Mouse (Mus musculus): ENCODE measurements at regions not wholly inside any gene's neighbourhood (a gene's known extent, or its start where the extent isn't known, plus 50 kb on each side); places are given as distances from the start of the nearest gene placed in this dataset.

DNA sequence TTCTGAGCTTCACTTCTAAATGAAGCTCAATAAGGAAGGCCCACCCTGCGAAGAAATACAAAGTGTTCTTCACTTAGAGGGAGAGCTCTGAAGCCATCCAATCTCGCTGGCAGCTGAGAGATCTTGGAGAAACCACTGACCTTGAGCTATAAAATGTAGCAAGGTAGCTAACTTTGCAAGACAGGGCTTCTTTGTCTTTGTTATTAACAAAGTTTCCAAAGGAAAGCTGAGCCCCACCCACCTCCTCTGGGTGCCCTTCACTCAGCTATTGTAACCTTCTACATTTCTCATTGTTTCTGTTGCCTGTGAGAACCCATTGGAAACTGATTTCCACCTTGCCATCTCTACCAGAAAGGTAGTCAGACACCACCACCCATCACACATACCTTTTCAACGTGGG lies 57.2 kb upstream of the Usp9x start:
- DNase-seq = no peak

- DNase-seq = no peak
Observed at GRCm38 (mm10) chrX:13013086-13013485, 58.2 kb upstream of the Usp9x start.

- DNase-seq = no peak
Observed at GRCm38 (mm10) chrX:12990777-12991176, 80.5 kb upstream of the Usp9x start.

GRCm38 (mm10) chrX:12977676-12978075 lies 93.6 kb upstream of the Usp9x start:
- DNase-seq = no peak

DNA sequence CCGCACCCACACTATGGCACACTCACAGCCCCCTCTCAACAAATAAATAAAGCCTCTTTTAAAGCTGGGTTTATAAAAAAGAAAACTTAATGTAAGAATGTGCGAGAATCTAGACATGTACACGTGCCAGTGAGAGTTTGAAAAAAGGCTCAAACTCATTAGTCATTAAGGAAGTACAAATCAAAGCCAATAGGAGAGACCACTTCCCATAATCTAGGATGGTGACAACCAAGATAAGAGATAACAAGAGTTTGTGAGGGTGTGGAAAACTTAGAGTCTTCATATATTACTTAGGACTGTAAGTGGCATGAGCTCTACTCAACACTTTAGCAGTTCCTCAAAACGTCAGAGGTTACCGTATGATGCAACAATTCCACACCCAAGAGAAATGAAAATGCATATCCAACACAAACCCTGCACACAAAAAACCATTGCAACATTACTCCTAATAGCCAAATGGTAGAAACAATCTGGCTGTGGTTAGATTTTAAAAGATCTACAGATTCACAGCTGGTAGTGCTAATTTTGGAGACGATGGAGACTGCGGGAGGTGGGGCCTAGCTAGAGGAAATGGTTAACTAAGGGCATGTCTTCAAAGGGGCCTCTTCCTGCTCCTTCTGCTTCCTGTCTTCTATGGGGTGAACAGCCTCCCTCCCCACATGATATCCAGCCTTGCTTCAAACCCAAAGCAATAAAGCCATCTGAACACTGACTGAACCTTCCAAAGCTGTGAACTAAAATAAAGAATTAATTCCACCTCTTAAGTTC lies 102.1 kb upstream of the Usp9x start:
- DNase-seq = no peak

DNA sequence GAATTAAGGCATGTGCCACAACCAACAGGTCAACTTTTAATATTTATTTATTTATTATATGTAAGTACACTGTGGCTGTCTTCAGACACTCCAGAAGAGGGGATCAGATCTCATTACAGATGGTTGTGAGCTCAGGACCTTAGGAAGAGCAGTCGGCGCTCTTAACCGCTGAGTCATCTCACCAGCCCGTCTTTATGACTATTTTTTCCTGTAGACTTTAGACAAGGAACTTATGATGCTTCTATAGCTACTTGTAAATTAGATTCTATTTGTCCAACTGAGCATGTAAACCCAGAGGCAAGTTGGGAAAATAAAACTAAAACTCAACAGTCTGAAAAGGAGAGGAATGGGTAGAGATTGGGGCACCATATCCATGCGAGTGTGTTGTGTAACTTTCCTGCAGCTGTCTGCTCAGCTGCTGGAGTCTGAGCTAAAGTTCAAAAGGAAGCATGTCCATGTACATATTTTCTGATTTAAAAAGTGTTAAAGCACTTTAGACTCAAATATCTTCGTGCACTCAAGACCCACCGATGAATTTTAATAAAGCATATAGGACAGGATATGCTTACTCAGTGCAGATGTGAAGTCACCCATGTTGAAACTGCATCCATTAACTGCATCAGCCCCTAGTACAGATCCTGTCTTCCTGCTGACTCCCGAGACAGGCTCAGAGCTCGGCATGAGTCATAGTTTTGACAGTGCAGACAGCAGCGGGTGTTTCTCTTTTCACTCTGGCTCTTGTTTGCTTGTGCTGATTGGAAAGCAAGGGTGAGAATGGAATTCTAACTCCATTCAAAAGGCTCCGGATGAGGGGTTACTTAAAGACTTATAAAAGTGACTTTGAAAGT lies 111.6 kb upstream of the Usp9x start:
- peak; percentile 23 to 44 for DNase-seq

DNA sequence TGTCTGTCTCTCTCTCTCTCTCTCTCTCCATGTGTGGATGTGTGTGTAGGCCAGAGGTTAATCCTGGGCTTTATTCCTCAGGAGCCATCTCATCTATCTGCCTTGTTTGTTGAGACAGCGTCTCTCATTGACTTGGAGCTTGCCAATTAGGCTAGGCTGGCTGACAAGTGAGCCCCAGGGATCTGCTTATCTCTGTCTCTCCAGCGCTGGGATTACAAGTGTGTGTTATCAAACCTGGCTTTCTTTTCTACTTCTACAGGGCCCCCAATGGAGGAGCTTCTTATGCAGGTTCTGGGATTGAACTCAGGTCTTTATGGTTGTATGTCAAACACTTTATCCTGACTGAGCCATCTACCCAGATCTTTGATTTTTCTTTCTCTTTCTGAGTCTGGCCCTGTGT lies 112.4 kb upstream of the Usp9x start:
- no peak for DNase-seq

GRCm38 (mm10) chrX:12950928-12951660 lies 120.2 kb upstream of the Usp9x start:
- peak; percentile 25 to 32 for DNase-seq

DNA sequence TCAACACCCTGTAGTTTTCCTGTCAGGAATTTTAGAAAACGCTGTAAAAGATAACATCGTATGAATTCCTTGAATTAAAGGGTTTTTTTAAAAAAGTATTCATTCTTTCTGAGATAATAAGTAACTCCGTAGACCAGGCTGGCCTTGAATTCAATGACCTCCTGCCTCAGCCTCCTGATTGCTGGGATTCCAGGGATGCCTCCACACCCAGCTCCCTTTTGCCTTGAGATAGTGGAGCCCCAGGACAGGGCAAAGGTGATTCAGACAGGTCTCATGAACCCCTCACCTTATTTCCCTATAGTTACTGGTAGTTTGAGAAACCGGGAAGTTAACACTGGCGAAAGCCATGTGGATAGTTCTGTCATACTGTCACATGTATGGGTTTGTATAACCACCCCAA lies 128.8 kb upstream of the Usp9x start:
- no peak for DNase-seq

- peak; percentile 44 to 47 for DNase-seq
Observed at GRCm38 (mm10) chrX:12936406-12937172, 134.7 kb upstream of the Usp9x start.

GRCm38 (mm10) chrX:12933294-12933807 lies 137.9 kb upstream of the Usp9x start:
- no peak for DNase-seq

DNA sequence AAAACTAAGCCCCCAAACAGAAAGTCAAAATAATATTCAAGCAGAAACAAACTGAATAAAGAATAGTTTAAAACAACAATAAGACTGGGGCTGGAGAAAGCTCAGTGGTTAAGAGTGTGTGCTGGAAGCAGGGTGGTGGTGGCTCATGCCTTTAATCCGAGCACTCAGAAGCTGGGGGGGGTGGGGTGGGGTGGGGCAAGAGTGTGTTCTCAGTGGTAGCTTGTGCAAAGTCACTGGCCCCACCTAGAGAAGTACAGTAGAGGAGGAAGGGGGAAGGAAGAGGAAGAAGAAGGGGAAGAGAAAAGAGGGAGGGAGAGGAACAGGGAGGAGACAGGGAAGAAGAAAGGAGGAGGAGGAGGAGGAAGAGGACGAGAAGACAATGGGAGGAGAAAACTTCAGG lies 141.1 kb upstream of the Usp9x start:
- DNase-seq = no peak

DNA sequence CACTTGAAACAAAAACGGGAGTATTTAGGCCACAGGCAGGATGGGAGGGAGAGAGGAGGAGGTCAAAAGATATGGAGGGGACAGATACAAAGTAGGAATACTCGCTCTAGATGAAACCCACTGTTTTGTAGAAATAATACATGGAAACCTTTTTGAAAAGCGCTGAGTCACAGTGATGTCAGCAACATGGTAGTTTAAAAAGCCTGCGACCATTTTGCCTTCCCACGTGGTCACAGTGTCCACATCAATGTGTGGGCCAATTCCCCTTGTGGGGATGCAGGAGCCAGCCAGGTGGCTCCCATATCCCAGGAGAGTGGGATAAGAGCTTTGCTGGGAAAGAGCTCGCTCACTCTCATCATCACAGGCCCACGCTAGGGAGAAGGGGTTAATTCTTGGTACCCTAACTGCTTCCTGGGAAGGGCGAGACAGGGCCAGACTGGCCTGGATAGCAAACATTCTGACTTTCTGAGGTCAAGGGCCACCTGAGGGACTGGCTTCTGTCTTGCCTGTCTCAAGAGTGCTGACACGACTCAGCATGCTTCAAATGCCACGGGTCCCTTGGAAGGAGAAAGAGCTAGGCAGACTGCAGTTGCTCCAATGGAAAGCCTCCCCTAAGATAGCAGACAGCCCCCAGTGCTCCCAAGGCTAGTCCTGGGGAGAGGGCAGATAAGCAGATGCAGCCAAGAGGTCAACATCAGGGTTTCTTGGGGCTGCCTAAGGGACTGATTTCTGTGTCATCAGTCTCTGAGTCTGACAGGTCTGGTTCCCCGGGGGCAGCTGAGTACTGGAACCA lies 143.3 kb upstream of the Usp9x start:
- no peak for DNase-seq

- DNase-seq = no peak
Observed at GRCm38 (mm10) chrX:12924705-12925644, 146.3 kb upstream of the Usp9x start.

DNA sequence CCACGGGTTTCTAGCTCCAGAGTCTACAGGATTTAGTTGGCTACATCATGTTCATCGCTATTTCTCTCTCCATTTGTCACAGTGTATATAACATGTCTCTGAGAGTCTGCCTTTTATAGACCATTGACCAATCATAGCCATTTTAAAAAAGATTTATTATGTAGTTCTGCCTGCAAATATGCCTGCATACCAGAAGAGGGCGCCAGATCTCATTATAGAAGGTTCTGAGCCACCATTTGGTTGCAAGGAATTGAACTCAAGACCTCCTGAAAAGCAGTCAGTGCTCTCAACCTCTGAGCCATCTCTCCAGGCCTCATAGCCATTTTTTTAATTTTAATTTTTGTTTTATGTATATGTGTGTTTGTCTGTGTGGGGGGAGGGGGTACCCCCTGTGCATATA lies 151.7 kb upstream of the Usp9x start:
- peak in 1 of 2 experiments; percentile 4 for DNase-seq

DNA sequence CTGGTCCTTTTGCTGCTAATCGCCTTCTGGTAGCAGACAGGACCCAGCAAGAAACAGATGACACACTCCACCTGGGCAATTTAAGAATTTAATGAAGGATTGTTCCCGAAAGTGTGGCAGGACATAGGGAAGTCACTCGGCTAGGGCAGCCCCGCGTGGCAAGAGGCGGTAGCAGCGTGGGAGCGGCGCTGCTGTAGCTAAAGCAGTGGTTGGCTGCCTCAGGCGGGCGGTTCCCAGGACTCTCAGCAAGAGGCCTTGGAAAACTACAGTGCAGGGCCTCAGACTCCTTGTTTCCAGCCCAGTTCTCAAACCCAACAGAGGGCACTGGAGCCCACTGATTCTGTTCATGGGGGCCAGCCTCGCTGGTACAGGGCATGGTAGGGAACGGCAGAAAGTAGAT lies 154.2 kb upstream of the Usp9x start:
- DNase-seq = peak; percentile 17 to 19

- peak in 1 of 2 experiments; percentile 12 for DNase-seq
Observed at GRCm38 (mm10) chrX:12916684-12917083, 154.6 kb upstream of the Usp9x start.

GRCm38 (mm10) chrX:12900256-12900655 lies 138.4 kb upstream of the Med14 start:
- no peak for DNase-seq

- DNase-seq = no peak
Observed at GRCm38 (mm10) chrX:12891468-12891867, 129.6 kb upstream of the Med14 start.

GRCm38 (mm10) chrX:12889482-12889808 lies 127.6 kb upstream of the Med14 start:
- no peak for DNase-seq

All from heart, adult 18-20 months (tissue).